Mouse (Mus musculus): ENCODE results near the gene Ranbp1.

Gene Ranbp1

DNA sequence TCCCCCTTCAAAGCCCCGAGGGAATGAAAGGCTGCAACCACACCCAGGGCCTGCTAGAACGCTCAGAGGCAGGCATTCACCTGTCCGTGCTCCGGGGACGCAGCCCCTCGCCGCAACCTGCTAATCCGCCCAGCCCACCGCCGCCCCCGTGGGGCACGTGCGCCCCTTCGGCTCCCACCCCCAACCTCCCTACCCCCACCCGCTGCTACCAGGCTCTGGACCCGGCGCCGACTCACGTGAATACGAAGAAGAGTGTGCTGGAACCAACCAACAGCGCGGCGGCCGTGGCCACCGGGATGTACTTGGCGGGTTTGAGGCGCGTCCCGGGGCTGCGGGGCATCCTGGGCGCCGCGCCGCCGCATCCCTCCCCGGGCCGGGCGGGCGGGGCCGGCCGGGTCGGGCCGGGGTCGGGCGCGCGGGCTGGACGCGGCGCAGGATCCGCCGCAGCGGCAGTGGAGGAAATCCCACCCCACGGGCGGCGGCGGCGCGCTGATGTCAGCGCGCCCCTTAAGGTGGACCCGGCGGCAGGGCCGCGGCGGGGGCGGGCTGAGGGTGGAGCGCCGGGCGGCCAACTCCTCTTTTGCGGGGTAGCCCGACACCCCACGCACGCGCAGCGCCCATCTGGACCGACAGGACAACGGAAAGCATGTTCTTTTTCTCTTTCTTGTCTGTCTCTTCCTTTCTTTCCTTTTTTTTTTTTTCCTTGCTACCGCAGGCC lies 13.7 kb downstream of the Ranbp1 start, which contains the start of gene Zdhhc8:
TSS of gene Zdhhc8 (minus strand) at position 466 of the 718 bp plus-strand sequence.
- DNase-seq (ENCODE audit: low read depth), result no peak

DNA sequence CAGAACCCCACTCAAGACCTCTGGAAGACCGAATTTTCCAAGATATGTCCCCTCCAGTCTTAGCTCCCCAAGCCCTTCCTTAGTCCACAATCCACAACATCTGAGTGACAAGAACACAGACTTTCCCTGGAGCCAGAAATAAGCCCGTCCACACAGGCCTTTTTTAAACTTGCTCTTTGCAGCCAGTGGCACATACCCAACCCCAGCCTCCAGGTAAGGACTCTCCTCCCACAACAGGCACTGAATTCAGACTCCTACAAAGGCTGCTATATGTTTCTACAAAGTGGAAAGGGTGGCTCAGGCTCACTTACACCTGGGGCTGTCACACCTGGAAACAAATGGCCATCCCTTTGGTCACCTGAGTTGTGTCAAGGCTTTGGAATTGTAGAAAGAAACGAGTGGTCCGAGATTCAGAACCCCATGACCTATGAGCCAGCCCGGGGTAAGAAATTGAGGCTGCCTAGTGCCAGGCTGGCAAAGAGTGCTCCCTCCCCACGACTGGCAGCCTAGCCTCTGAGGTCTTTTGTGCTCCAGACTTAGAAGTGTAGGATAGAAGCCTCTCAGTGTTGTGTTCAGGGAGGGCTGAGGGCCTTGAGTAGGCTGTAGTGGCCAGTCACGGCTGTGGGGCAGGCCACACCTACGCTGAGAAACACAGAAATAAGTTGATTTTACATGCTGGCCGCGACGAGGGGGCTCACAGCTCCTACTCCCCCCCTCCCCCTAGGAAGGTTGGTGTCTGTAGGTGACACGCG lies 14.4 kb downstream of the Ranbp1 start:
- no peak for DNase-seq (ENCODE audit: low read depth)

DNA sequence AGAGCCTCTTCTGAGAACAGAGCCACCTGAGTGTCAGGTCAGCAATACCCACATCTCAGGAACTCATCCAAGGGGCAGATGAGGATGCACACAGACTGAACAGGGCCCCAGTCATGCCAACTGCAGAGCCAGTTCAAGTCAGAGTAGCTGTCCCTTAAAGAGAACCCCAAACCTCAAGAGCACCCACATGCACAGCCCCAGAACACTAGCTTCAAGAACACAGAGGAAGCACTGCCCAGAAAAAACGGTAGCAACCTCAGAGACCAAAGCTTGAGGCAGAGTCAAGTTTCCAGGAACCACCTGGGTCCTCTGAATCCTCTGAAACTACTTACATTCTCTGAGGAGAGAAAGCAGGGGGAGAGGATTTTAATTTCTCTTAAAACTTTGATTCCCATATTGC lies 15.1 kb downstream of the Ranbp1 start:
- DNase-seq (ENCODE audit: low read depth), result no peak

DNA sequence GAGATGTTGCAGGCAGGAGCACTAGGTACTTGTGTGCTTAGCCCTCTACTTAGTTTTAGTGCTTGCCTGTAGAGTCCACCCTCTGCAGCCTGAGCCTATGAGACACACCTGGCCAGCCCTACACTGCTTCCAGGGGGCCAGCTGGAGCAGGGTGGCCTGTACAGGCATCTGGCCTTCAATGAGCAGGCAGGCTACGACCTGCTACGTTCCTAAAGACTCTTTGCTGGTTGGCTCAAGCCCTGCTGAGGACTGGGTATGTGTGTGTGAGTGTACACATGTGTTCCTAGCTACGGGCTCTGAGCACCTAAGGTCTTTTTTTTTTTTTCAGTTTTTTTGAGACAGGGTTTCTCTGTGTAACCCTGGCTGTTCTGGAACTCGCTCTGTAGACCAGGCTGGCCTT lies 17.1 kb downstream of the Ranbp1 start:
- no peak for DNase-seq (ENCODE audit: low read depth)

DNA sequence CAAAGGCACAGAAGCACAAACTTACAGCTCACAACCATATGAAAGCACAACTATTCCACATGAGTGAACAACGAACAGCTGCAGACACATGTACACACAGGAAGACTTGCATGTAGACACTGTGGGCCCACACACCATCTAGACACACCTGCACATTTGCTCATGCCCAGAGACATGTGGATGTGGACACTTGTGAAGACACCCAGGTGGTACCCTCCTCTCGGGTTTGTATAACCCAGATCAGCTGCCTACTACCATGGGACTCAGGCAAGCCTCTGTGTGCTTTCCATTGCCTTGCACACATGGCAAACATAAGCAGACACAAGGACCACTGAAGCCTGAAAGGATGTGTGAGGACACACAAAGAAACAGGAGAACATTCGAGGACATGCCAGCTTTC lies 17.5 kb downstream of the Ranbp1 start:
- no peak for DNase-seq (ENCODE audit: low read depth)

DNA sequence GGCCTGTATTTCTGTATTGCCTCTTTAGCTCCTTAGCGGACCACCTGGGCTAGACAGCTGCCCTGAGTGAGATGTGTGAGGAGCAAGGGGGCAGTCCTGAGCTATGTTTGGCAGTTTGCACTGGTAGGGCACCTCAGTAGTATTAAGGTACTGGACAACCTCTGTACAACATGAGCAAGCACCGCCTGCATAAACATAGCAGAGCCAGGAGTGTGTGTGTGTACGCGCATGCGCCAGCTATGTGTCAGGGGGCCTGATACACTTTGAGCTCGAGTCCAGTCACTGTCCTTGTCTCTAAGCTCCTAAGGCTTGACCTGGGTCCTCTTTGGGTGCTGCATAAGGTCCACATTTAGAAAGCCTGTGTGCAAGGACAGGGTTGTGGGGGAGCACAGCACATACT lies 17.9 kb downstream of the Ranbp1 start:
- no peak for DNase-seq (ENCODE audit: low read depth)

DNA sequence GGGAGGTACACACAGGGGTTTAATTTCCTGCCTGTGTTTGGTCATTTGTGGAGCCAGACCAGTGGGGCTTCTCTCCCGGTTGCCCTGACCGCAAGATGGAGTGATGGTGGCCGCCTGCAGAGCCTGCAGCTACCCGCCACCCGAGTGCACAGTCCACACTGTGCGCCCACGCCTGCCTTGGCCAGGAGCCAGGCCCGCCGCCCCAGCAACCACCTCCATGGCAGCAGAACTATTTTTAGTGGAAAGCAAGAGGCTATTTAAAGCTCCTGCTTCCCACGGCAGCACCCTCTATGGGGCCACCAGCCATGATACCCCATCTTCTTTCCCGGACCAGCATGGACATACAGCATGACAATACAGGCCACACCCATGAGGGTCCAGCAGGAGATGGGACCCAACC lies 18.9 kb downstream of the Ranbp1 start:
- DNase-seq (ENCODE audit: low read depth), result no peak

DNA sequence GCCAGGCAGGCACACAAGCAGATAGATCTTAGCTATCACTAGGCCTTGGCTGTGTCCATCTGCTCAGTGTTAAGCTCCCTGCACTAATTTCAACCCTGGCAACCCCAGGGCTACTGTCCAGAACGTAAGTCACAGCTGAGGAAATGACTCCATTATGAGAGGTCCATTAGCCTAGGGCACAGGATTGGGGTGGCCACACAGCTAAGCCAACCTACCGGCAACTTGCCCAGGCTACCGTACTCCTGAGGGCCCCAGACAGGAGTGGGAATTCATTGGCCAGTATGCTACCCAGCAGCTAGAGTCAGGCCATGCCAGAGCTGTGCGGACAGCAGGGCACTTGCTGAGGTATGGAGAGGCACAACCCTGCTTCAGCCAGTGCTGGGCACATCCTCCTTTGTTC lies 19.7 kb downstream of the Ranbp1 start:
- no peak for DNase-seq (ENCODE audit: low read depth)

DNA sequence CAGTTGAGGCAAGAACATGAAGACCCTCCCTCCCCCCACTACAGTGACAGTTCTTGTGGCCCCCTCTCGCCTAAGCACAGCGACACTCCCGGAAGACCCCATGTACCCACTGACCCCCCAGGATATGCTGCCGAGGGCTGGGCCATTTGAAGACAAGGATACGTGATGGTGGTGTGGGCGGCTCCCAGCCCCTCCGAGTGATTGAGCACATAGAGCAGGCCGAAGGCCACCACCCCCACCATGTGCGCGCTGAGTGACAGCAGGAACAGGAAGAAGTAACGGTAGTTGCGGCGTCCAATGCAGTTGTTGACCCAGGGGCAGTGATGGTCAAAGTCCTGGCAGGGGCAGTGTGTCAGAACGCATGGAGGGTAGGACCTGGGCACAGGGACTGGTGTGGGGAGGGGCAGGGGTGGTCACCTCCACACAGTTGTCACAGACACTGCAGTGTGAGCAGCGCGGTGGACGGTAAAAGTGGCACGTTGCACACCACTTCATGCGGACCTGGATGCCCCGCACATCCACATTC lies 20.6 kb downstream of the Ranbp1 start:
- no peak for DNase-seq (ENCODE audit: low read depth)

DNA sequence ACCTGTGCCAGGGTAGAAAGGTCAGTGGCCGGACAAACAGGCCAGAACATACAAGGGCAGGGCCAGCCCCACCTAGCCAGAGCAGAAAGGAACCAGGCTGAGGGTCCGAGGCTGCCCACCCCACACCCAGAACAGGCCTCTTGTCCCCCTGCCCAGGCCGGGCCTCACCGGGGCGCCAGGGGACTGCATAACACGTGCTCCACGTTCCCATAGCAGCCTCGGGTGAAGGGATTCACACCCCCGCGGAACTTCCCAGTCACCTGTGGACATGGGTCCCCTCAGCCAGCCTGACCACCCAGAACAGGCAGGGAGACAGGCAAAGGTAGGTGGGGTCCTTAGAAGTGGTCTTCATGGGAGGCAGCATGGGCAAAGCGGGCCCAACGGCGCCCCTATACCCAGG lies 21.3 kb downstream of the Ranbp1 start:
- no peak for DNase-seq (ENCODE audit: low read depth)

DNA sequence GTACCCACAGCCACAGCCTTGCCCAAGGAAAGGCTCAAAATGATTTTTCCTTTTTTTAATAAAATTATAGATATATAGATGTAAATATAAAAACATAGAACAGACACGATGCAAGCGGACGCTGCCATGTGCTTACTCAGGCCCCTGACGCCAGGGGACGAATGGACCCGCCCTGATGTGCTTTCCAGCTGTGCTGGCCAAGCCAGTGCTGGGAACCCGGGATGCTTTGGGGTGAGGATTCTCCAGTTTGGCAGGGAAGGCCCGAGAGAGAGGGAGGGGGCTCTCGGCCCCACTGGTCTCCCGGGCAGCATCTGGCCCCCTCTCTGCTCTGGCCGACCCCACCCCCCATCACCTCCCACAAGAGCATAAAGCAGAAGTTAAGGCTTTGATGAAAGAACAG lies 26.3 kb downstream of the Ranbp1 start:
- no peak for DNase-seq (ENCODE audit: low read depth)

DNA sequence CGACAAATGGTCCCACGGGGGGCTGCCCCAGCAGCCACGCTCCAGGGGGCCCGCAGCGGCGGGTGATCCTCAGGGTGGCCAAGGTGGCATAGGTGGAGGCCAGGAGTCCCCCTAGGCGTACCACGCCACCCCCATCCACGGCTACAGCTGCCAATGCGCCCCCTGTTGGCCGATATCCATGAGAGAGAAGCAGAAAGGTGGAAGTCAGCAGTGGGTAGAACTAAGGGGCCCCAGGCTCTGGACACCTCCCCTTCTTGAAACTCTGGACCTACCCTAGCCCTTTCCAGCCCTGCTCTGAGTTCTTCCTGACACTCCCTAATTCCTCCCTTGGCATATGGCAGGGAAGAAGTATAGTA lies 27.0 kb downstream of the Ranbp1 start:
- no peak for DNase-seq (ENCODE audit: low read depth)

DNA sequence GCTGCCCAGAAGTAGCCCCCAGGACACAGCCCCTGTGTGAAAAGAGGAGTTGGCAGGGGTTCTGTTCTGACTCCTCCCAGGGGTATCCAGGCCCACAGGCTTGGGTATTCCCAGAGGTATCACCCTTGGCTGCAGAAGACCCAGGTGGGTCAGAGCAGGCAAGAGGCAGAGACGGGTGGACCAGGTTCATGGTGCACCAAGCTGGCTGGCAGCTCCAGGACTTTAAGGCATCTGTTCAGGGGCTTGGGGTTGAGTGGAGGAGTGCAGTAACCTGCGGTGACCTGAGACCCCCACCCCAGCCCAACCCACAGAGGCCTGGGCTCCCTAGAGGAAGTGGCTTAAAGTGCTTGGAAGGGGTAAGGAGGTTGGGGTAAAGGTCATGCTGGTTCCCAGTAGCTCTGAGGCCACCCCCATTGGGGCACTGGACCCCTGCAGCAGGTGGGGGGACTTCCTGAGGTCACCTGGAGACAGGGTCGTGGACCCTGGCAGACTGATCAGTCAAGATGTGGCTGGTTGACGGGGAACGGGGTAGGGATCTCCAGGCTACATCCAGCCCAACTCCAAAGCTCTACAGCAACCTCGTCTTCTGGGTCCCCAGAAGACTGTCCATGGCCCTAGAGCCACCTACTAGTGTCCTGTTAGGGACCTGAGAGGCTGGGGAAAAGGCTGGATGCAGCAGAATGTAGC lies 27.5 kb downstream of the Ranbp1 start:
- no peak for DNase-seq (ENCODE audit: low read depth)

DNA sequence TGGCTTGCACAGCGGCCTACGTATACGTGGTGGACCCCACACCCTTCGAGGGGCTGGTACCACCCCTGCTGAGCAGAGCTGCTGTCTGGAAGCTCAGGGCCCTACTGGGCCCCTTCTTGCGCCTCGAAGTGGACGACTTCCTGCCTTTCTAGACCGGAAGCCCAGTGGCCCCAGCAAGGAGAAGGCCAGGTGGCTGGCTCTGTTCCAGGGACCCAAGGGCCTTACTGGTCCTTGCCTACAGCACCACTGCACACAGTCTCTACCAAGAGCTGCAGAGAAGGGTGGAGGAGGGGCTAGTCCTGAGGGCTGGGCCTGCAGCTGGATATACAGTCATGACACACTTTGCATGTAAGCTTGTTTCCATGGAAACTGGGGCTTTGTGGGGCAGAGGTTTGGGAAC lies 28.5 kb downstream of the Ranbp1 start:
- DNase-seq (ENCODE audit: low read depth), result no peak

DNA sequence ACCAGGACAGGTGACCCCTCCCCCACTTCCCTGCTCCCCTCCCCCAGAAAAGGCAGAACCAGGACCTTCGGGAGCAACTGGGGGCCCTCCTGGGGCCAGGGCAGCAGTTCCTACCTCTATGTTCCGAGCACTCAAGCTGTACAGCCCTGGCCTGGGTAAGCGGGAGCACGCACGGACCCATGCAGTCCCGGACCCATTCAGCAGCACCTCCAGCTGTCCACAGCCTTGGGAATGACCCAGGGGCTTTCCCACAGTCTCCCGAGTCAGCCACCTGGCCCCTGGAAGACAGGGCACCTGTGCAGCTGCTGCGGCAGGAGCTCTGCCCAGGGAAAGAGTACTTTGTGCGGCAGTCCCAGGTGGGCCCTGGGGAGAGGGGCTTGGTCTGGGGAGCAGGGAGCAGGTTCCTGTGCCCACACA lies 29.9 kb downstream of the Ranbp1 start:
- DNase-seq (ENCODE audit: low read depth), result no peak

DNA sequence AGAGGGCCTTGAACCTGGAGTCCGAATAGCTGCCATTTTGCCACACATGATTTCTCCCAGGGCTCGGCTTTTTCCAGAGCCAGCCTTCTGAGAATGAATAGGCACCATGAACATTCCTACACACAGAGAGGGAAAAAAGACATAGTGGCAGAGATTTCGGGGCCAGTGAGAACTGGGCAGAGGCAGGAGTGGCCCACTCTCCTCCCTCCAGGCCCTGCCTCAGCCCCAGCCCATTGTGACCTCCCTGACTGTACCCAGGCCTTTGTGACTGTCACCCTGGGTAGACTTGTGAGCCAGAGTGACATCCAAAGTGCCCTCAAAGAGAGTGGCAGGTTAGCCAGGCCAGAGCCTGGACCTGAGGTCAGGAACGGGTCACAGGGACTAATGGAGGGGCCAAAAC lies 31.0 kb downstream of the Ranbp1 start, which contains the start of gene Ccdc188:
TSS of gene Ccdc188 (plus strand) at position 301 of the 400 bp plus-strand sequence.
- DNase-seq (ENCODE audit: low read depth), result no peak

DNA sequence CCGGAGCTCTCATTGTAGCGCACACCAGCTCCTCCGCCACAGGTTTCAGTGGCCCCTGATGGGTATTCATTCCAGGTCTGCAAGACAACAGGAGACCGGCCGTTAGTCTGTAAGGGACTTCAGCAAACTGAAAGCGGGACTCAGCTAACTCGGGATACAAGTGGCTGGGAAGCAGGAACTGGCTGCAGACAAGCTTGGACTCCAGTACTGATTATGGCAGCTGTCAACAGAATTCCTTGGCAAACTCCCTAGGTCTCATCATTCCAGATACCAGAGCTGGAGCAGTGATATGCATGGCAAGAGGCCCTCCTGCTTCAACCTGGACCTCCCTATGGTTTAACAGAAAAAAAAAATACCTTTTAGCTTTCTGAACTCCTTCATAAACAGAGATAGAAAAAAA lies 33.7 kb downstream of the Ranbp1 start:
- DNase-seq (ENCODE audit: low read depth), result no peak

DNA sequence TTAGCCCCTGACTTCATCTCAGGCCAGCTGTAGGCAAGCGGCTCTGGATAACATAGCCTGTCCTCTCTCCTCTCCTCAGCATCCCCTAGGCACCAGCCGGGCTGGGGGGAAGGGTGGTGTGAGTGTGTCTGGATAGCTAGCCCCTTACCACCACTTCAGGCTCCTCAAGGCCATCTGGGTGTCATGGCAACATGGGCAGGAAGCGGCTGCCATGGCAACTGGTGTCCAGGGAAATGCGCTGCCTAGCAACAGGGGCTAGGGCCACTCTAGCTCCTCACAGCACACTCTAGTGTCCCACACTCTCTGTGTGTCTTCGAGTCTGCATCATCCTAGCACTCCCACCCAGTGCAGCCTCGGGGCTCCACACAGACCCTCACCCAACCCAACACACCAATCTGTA lies 34.8 kb downstream of the Ranbp1 start:
- DNase-seq (ENCODE audit: low read depth), result no peak

DNA sequence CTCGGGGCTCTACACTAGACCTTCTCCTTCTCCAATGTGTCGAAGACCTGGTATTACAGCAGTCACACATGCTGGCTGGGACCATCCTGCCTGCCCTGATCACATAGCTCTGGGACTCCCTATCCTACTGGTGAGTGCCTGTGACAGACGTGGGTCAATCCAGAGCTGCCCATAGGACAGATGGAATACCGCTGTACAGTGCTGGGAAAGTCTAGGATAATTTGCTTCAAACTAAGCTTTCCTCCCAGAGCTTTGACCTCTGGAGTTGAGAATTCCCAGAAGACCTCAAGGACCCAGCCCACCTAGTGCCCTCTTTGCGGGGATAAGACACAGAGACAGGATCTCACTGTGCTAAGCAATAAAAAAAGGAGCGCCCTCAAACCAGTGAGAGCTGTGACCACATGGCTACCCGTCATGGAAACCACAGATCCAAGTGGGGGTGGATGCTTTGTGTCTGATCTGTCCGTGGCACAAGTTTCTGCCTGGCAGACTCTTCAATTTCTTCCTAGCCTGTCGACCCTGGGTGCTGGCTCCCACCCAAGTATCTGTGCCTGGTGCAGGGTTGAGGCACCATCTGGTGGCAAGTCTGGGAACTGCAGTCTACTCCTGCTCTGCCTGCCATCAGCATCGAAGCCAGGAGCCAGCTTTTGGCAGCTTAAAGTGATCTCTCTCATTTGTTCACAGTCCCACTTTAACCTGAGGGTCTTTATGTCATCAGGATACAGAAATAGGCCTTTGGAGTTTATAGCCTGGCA lies 36.9 kb downstream of the Ranbp1 start:
- no peak for DNase-seq (ENCODE audit: low read depth)

DNA sequence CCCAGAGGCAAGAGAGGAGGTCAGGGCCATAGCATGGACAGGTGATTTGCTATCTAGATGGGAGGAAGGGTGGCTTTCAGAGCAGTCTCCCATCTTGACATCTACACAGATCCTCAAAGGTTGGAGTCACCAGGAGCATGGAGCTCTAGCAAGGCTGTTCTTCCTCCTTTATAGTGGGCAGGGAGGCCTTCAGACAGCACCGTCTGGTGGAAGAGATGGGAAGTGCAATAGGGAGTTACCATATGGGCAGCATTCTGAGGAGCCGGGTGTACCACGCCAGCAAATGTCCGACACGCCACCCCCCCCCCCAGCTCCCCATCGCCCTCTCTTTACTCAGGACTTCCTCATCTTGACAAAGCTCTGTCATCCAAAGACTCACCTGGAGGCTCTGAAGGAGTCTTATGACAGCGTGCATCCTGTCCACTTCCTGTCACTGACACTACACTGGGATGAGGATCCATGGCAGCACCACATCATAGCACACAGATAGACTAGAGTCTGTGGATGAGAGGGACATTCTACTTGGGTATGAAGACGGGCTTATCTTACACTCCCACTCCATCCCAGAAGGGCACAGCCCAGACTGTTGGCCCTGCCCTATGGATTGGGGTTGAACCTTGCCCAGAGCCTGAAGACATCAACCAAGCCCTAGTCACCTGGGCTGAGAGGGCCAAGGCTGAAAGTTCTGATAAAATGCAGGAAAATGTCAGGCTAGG lies 37.7 kb downstream of the Ranbp1 start:
- DNase-seq (ENCODE audit: low read depth), result no peak

DNA sequence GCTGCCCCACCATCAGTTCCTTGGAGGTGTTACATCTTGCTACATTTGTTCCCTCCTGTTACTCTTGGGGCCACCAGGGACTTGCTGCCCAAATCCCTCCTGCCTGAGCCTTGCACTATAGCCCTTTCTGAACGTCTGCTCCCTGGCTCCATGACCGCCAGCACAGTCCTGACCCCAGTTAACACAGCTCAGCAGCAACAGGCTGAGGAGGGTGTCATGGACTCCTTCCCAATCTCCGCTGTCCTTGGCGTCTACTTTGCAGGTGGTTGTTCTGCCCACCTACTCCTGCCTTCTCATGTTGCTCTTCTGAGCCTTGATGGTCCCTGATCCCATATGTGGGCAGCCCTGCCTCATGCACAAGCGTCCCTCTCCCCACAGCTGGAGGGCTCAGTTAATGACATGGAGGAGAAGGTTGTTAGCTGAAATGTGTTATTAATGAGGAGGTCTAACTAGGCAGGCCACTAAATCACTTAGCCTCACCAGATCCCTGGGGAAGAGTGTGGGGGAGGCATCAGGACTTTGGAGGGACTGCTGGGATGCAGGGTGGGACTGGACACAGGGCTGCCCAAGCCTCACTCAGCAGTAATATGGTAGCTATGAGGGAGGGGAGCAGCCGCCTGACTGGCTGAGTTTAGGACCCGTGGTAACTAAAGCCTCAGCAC lies 45.0 kb downstream of the Ranbp1 start:
- no peak for DNase-seq (ENCODE audit: low read depth)

All from fibroblast of lung, adult 2 months (primary cell).